Mouse (Mus musculus): ENCODE data around the gene Rpl23a.

Gene Rpl23a

GRCm38 (mm10) chr11:78182961-78183844 is at the start of gene Rpl23a:
Gene Rpl23a (minus strand): TSS chr11:78183584.
- DNase-seq (ENCODE audit: low spot score in 2 of 2) = peak; percentile 79 to 87

GRCm38 (mm10) chr11:78231518-78231917 is 48.1 kb upstream of the Rpl23a start:
- no peak for DNase-seq (ENCODE audit: low spot score in 2 of 2)

GRCm38 (mm10) chr11:78223586-78223985 is 40.2 kb upstream of the Rpl23a start:
- no peak for DNase-seq (ENCODE audit: low spot score in 2 of 2)

- DNase-seq (ENCODE audit: low spot score in 2 of 2) = peak; percentile 28 to 38
Measured at GRCm38 (mm10) chr11:78215709-78216317, 32.4 kb upstream of the Rpl23a start.

GRCm38 (mm10) chr11:78213086-78213817 is 29.9 kb upstream of the Rpl23a start:
- DNase-seq (ENCODE audit: low spot score in 2 of 2) = peak; percentile 75 to 79

- no peak for DNase-seq (ENCODE audit: low spot score in 2 of 2)
Measured at GRCm38 (mm10) chr11:78211513-78211912, 28.1 kb upstream of the Rpl23a start.

GRCm38 (mm10) chr11:78210615-78211014 is 27.2 kb upstream of the Rpl23a start:
- no peak for DNase-seq (ENCODE audit: low spot score in 2 of 2)

- DNase-seq (ENCODE audit: low spot score in 2 of 2) = no peak
Measured at GRCm38 (mm10) chr11:78209886-78210285, 26.5 kb upstream of the Rpl23a start.

GRCm38 (mm10) chr11:78207190-78207589 is 23.8 kb upstream of the Rpl23a start:
- DNase-seq (ENCODE audit: low spot score in 2 of 2) = no peak

- DNase-seq (ENCODE audit: low spot score in 2 of 2) = no peak
Measured at GRCm38 (mm10) chr11:78205361-78206206, 22.2 kb upstream of the Rpl23a start.

GRCm38 (mm10) chr11:78204287-78204686 is 20.9 kb upstream of the Rpl23a start:
- DNase-seq (ENCODE audit: low spot score in 2 of 2) = no peak

- no peak for DNase-seq (ENCODE audit: low spot score in 2 of 2)
Measured at GRCm38 (mm10) chr11:78202372-78202771, 19.0 kb upstream of the Rpl23a start.

- no peak for DNase-seq (ENCODE audit: low spot score in 2 of 2)
Measured at GRCm38 (mm10) chr11:78195101-78195863, 11.9 kb upstream of the Rpl23a start.

- peak; percentile 64 to 75 for DNase-seq (ENCODE audit: low spot score in 2 of 2)
Measured at GRCm38 (mm10) chr11:78194411-78195100, 11.2 kb upstream of the Rpl23a start.

GRCm38 (mm10) chr11:78193113-78193512 is 9.7 kb upstream of the Rpl23a start, which contains the start of gene Proca1:
Gene Proca1 (plus strand): TSS chr11:78193392.
- no peak for DNase-seq (ENCODE audit: low spot score in 2 of 2)

- no peak for DNase-seq (ENCODE audit: low spot score in 2 of 2)
Measured at GRCm38 (mm10) chr11:78190041-78190440, 6.7 kb upstream of the Rpl23a start.

GRCm38 (mm10) chr11:78189234-78190040 is 6.1 kb upstream of the Rpl23a start:
- no peak for DNase-seq (ENCODE audit: low spot score in 2 of 2)

GRCm38 (mm10) chr11:78188331-78189233 is 5.2 kb upstream of the Rpl23a start, which contains the start of gene Rab34:
Gene Rab34 (plus strand): TSS chr11:78188430.
- DNase-seq (ENCODE audit: low spot score in 2 of 2) = no peak

Data from spleen, postnatal 36 days (tissue).